In genomic region chr10:34824121-34824520, GRCm38 (mm10) we compare ENCODE assay signal across 16 mouse cellular contexts.
"Had no signal": no experiment of that assay in that cellular context is flagged by ENCODE, and none has a peak within 500 bp of the region (broad histone marks: within the 10 kb centered on the region; RNA-seq: fewer than 3 reads in every experiment).

No protein-coding gene starts in this region.

- H3K9me3 ChIP-seq: neural tube, embryonic 13.5 days; neural tube, embryonic 15.5 days; stomach, embryonic 15.5 days had no signal

- H3K4me1 ChIP-seq: neural tube, embryonic 13.5 days; neural tube, embryonic 15.5 days; stomach, embryonic 15.5 days had no signal

- H3K9ac ChIP-seq: neural tube, embryonic 13.5 days; neural tube, embryonic 15.5 days; stomach, embryonic 15.5 days had no signal

- H3K36me3 ChIP-seq: neural tube, embryonic 13.5 days; neural tube, embryonic 15.5 days; stomach, embryonic 15.5 days had no signal

- H3K4me2 ChIP-seq: neural tube, embryonic 13.5 days; neural tube, embryonic 15.5 days; stomach, embryonic 15.5 days had no signal

- H3K4me3 ChIP-seq: neural tube, embryonic 13.5 days; neural tube, embryonic 15.5 days; stomach, embryonic 15.5 days had no signal

- H3K27me3 ChIP-seq: neural tube, embryonic 13.5 days; neural tube, embryonic 15.5 days; stomach, embryonic 15.5 days had no signal

- DNase-seq: retina, postnatal 1 day; right cerebral cortex, adult 18-20 months; right cerebral cortex, postnatal 14 days; right cerebral cortex, postnatal 25 days; right cerebral cortex, postnatal 4 days; spleen, adult 18-20 months; thymus, adult 18-20 months; thymus, adult 2 months; thymus, postnatal 14 days; thymus, postnatal 25 days; thymus, postnatal 36 days; thymus, postnatal 4 days had no signal

- H3K27ac ChIP-seq: neural tube, embryonic 13.5 days; neural tube, embryonic 15.5 days; stomach, embryonic 15.5 days; stomach, postnatal 0 days had no signal
